Mouse (Mus musculus) limb, embryonic 10.5 days (tissue): ENCODE data around the gene Lipm. TPM values are rescaled to one million over a fixed set of nuclear protein-coding genes. Genes with fewer than 3 reads are reported as not detected.

ENCODE experiments used
- DNase-seq: peaks from one replicate; pipeline ENCODE4 v3.0.0-alpha.2; 2017; ENCODE audit warnings: low spot score
- H3K27ac ChIP-seq: fragments of 300-500 bp; sonication (generic); 2 replicates; pipeline ENCODE4 v1.5.1; 2016; ENCODE audit warnings: mild to moderate bottlenecking
- H3K27me3 ChIP-seq: fragments of 300-500 bp; sonication (generic); 2 replicates; pipeline ENCODE4 v1.6.1; 2016; ENCODE audit warnings: low read depth, mild to moderate bottlenecking; ENCODE audit not compliant: poor library complexity, severe bottlenecking
- H3K36me3 ChIP-seq: fragments of 300-500 bp; sonication (generic); 2 replicates; pipeline ENCODE4 v1.6.1; 2016; ENCODE audit warnings: mild to moderate bottlenecking, moderate library complexity
- H3K4me1 ChIP-seq: fragments of 300-500 bp; sonication (generic); 2 replicates; pipeline ENCODE4 v1.6.1; 2016
- H3K4me3 ChIP-seq: fragments of 300-500 bp; sonication (generic); 2 replicates; pipeline ENCODE4 v1.5.1; 2016; ENCODE audit warnings: mild to moderate bottlenecking, moderate library complexity
- H3K9me3 ChIP-seq: fragments of 300-500 bp; sonication (generic); replicated peaks from 2 replicates; pipeline ENCODE4 v1.6.1; 2016; ENCODE audit warnings: mild to moderate bottlenecking
- WGBS: fragments of 180-500 bp; shearing (Covaris S2); methylation state at CpG from one replicate; pipeline ENCODE4 v1.1.7; 2016; 5-methylcytosine and 5-hydroxymethylcytosine counted together
- polyA plus RNA-seq: library from polyadenylated mRNA; unstranded; fragments of >200 nt; fragmentation: Nextera tagmentation; extraction: Ambion mirVana; gene quantifications from 2 replicates; pipeline ENCODE4 v1.2.1, GENCODE M21; 2016

Lipm gene
- polyA plus RNA-seq, 1 experiment from 2014 or later = not detected

DNA sequence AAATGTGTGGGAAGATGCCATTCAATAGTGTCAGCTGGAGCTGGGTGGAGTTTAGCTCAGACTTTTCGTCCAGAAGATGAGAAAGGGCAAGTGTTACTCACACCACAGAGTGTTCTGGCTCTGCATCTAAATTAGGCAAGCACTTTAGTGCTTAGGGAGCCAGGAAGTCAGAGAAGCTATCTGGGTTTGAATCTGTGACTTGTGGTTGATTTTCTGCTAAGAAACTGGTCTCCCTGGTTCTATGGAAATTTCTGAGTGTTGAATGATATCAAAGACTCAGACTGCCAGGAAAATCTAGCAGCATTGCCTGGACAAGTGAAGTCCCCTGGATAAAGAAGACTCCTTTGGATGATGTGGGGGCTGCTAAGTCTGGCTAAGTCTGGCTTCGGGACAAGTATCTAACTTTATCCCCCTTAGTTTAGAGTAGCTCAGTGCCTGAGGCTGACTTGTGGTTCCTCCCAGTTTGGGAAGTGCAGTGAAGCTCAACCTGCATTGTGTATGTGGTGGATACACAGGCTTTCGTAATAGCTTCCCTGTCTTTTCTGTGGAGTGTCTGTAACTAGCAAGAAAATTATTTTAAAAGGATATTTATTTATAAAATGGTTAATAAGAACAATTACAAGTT lies 19.5 kb downstream of the Lipm start:
- no peak for DNase-seq
- Histone ChIP-seq H3K27ac (no peak overlapping the region), H3K36me3 (no peaks in the 10 kb centered on the region), H3K27me3 (no peaks in the 10 kb centered on the region), H3K9me3 (no peaks in the 10 kb centered on the region), H3K4me3 (no peak overlapping the region), H3K4me1 (no peaks in the 10 kb centered on the region)
- 69% methylated on average over 3 of the region's 3 CpGs for WGBS

DNA sequence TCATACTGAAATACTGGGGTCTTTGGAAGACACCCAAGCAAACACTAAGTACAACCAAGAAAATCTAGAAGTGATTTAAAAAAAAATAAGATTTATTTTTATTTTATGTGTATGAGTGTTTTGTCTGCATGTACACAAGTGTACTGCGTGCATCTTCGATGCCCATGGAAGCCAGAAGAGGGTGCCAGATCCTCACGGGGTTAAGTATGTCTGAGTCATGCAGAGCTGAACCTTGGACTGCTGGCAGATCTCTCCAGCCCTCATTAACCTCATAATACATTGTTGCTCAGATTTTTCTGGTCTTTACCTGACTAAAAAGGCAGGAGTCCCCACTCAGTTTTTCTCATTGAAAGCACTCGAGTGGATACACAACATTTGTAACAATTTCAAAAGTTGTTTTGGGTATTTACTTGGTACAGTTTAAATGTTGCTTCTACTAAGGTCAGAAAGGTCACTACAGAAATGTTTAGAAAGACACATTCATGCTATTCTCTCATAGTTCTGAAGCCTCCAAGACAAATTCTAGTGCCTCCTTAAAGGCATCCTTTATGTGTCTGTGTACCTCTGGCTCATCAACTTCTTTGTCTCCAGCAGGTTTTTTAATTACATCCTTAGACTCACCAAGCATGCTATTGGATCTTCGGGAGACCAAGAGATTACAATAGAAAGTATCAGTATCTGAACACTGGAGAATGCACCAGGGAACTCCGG lies 38.1 kb downstream of the Lipm start:
- no peak for DNase-seq
- Histone ChIP-seq H3K4me1 (no peaks in the 10 kb centered on the region), H3K27me3 (no peaks in the 10 kb centered on the region), H3K36me3 (no peaks in the 10 kb centered on the region), H3K4me3 (no peak overlapping the region), H3K27ac (no peak overlapping the region), H3K9me3 (no peaks in the 10 kb centered on the region)
- WGBS = 94% methylated on average over 6 of the region's 6 CpGs

- WGBS = 84% methylated on average over 3 of the region's 3 CpGs
- DNase-seq = no peak
Measured at GRCm38 (mm10) chr19:34139431-34140046, 38.8 kb downstream of the Lipm start.

DNA sequence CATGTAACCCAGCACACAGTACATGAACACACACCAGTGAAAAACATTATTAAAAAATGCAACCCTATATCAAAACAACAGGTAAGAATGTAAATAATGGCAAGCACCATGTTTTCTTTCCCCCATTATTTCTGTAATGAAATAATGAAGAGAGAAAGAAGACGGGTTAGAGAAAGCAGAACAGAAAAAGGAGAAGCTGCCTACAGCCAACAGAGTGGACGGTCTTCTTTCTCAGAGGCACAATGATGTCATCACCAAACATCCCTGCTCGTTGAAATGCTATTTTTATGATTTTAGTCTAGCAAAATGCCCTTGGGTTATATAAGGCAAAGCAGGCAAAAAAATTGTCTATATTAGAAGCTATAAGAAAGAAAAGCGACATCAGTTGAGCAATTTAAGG lies 47.7 kb downstream of the Lipm start:
- Histone ChIP-seq H3K36me3 (no peaks in the 10 kb centered on the region), H3K4me3 (no peak overlapping the region), H3K9me3 (no peaks in the 10 kb centered on the region), H3K27me3 (no peaks in the 10 kb centered on the region), H3K4me1 (peaks cover 6% of the 10 kb centered on the region), H3K27ac (no peak overlapping the region)
- DNase-seq = no peak
- WGBS = 84% methylated on average over 4 of the region's 4 CpGs

More at GRCm38 (mm10) chr19:34139431-34140046, 38.8 kb downstream of the Lipm start:
- Histone ChIP-seq H3K27me3 (no peaks in the 10 kb centered on the region), H3K27ac (no peak overlapping the region), H3K4me1 (no peaks in the 10 kb centered on the region), H3K4me3 (no peak overlapping the region), H3K9me3 (no peaks in the 10 kb centered on the region), H3K36me3 (no peaks in the 10 kb centered on the region)

GRCm38 (mm10) chr19:34151909-34152308 lies 51.2 kb downstream of the Lipm start:
- H3K4me1 ChIP-seq = peaks cover 17% of the 10 kb centered on the region
- H3K27me3 ChIP-seq = no peaks in the 10 kb centered on the region
- no peak overlapping the region for H3K27ac ChIP-seq
- H3K9me3 ChIP-seq = no peaks in the 10 kb centered on the region
- DNase-seq = no peak
- no peak overlapping the region for H3K4me3 ChIP-seq
- 71% methylated on average over 1 of the region's 1 CpGs for WGBS
- H3K36me3 ChIP-seq = no peaks in the 10 kb centered on the region

DNA sequence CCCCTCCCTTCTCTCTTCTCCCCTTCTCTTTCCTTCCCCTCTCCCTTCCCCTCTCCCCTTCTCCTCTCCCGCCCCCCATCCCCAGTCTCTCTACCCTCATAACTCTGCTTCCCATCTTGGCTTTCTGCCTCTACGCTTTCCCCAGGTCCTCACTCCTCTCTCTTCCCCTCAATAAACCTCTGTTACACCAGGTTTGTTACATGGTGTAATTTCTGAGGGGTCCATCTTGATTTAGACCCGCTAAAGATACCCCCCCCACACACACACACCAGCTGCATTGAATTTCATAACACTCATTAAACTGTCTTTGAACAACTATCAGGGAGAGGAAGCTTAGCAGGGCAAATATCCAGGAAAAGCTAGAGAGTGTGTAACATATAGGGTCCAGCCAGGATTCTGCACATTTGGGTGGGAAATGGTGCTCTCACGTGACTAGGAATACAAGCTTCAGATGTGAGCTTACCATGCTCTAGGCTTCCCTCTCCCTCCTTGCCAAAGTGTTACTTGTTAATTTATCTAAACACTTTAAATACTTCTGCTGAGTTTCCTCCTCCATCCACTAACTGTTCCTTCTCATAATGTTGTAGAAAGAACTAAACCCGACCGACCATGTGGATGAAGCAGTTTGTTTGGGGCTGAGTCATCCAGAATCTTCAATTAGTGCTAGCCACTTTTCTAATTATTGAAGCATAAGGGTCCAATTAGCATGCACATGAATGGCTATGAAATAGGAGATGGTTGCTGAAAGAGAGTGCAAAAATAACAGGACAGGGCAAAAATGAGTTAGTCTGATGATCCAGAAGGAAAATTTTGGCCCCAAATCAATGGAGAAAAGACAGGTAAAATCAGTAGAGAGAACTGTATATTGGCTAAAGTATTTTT lies 52.8 kb downstream of the Lipm start:
- Histone ChIP-seq H3K4me1 (peaks cover 17% of the 10 kb centered on the region), H3K36me3 (no peaks in the 10 kb centered on the region), H3K4me3 (no peak overlapping the region), H3K9me3 (no peaks in the 10 kb centered on the region), H3K27me3 (no peaks in the 10 kb centered on the region), H3K27ac (no peak overlapping the region)
- DNase-seq = no peak
- 59% methylated on average over 6 of the region's 6 CpGs for WGBS

DNA sequence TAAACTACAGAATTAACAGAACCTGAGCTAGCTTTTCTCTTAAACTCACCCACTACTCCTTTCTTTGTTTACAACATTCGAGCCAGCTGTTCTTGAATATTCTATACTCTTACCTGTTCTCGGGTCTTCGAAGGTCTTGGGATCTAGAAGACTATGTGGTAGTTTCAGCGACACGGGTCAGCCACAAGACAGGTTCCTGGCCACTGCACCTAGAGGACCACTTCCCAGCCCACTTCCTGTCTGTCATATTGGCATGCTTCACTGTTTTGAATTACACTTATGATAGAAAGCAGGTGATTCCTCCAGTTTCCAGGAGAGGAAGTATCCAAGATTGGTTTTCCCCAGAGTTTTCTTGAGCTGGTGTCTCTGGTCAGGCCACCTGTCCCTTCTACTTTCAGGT lies 62.0 kb downstream of the Lipm start:
- Histone ChIP-seq H3K4me1 (peaks cover 6% of the 10 kb centered on the region), H3K27ac (no peak overlapping the region), H3K9me3 (no peaks in the 10 kb centered on the region), H3K4me3 (no peak overlapping the region), H3K27me3 (no peaks in the 10 kb centered on the region), H3K36me3 (no peaks in the 10 kb centered on the region)
- DNase-seq = no peak
- 91% methylated on average over 5 of the region's 5 CpGs for WGBS

DNA sequence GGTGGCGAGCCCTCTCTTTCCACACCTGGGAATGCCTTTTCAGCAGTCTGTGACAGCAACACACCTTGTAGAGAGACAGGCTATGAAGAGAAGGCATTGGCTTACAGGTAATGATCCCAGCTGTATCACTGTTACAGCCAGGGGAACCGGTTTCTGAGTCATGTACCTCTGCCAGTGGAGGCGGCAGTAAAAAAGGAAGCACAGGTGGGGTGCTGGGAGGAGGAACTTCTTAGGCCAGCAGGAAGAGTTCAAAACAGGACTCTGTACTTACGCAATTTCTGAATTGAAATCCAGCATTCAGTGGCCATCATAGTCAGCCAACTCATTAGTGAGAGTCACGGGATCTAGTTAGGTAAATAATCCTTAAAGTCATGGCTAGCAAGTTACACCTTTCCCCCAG lies 65.2 kb downstream of the Lipm start, which contains the start of gene Ankrd22:
TSS of gene Ankrd22 (minus strand) at position 163 of the 400 bp plus-strand sequence.
- Histone ChIP-seq H3K27me3 (no peaks in the 10 kb centered on the region), H3K36me3 (no peaks in the 10 kb centered on the region), H3K4me3 (no peak within 1 kb of the TSS), H3K9me3 (no peaks in the 10 kb centered on the region), H3K4me1 (peaks cover 13% of the 10 kb centered on the region), H3K27ac (no peak within 1 kb of the TSS)
- 77% methylated on average over 5 of the region's 5 CpGs for WGBS
- DNase-seq = no peak

DNA sequence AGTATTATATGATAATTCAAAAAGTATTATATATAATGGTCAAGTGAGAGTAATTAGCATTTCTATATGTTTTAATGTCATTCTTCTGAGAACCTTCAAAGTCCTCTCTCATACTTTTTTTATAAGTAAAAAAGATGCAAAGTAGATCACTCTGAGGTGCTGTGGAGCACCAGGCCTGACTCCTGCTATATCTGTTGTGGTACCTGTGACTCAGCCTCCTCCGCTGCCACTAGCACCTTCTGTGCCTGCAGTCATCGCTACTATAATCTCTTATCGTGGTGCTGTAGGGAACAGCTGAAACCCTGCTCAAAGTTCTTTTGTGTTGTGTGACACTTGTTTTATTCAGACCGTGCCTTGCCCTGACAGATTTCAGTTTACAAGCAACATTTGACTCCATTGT lies 65.7 kb downstream of the Lipm start:
- no peak overlapping the region for H3K27ac ChIP-seq
- H3K36me3 ChIP-seq = no peaks in the 10 kb centered on the region
- peaks cover 10% of the 10 kb centered on the region for H3K4me1 ChIP-seq
- no peak for DNase-seq
- no peaks in the 10 kb centered on the region for H3K9me3 ChIP-seq
- H3K27me3 ChIP-seq = no peaks in the 10 kb centered on the region
- no peak overlapping the region for H3K4me3 ChIP-seq
- WGBS = 89% methylated on average over 4 of the region's 4 CpGs

DNA sequence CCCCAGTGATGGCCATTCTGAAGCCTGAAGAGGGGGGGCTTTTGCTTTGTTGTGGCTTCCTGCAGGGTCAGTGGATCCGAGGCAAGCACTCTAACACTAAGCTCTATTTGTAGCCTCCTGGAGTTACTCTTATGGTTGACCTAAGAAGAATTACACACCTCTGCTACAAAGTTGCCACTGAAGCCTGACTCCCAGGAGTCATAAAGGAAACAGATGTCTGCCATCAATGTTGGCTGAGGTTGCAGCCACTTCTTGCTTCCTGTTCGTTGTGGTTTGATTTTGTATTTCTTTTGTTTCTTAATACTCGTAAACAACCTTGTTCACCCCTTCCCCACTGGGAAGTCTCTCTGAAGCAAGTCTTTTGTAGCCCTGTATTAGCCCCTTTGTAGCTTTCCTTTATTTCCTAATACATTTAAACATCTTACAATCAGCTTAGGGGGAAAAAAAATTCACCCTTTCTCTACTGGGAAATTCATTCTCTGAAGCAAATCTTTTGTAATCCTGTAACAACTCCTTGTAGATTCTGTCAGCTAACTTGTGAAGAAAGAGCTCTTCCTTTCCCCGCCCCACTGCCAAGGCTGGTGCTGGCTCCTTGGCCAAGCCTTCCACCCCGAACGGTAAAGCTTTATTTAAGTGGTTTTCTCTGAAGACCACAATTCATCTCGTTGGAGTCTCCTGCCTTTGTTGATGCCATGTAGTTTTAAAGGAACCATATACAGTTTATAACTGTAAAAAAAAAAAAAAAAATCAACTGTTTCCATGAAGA lies 67.3 kb downstream of the Lipm start:
- H3K27me3 ChIP-seq = no peaks in the 10 kb centered on the region
- H3K27ac ChIP-seq = peak overlapping the region; percentile 58; the same call in 1 of the 2 replicates
- 57% methylated on average over 7 of the region's 7 CpGs for WGBS
- DNase-seq = no peak
- H3K9me3 ChIP-seq = no peaks in the 10 kb centered on the region
- no peak overlapping the region for H3K4me3 ChIP-seq
- H3K4me1 ChIP-seq = peaks cover 8% of the 10 kb centered on the region
- H3K36me3 ChIP-seq = no peaks in the 10 kb centered on the region

DNA sequence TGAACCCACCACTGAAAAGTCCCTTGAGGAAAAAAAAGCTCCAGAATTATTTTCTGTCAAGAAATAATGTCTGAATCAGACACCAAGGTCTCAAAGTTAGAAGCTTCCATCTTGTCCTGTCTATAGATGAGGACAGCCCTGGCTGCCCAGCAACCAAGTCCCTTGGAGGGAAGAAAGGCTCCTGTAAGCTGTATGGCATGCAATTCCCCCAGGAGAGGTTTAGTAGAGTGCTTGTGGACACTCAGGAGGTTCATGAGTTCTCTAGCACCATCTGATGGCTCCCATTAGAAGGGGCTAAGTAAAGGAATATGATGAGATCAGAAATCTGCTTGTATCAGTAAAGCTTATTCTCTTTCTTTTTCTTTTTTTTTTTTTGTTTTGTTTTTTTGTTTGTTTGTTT lies 68.4 kb downstream of the Lipm start:
- no peak for DNase-seq
- Histone ChIP-seq H3K27me3 (no peaks in the 10 kb centered on the region), H3K4me1 (peaks cover 11% of the 10 kb centered on the region), H3K27ac (no peak overlapping the region), H3K9me3 (no peaks in the 10 kb centered on the region), H3K4me3 (no peak overlapping the region), H3K36me3 (no peaks in the 10 kb centered on the region)

DNA sequence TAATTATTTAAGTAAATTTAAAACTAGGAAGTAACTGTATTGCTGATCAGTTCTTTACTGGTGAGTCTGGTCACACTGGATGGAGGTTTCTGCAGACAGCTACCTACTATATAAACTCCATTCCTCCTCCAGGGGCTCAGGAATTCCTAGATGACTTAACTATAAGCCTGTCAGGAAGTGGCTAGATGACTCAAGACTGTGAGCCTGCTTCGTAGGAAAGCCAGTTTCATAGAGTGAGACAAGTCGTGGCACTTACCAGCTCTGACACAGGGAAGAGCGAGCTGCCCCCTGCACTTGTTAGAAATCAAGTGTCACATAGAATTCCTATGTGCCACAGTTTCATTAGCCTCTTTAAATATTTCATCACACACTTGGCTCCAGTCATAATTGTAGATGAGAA lies 70.4 kb downstream of the Lipm start:
- H3K27me3 ChIP-seq = no peaks in the 10 kb centered on the region
- 70% methylated on average over 3 of the region's 3 CpGs for WGBS

More for the DNA sequence above, 70.4 kb downstream of the Lipm start:
- Histone ChIP-seq H3K4me1 (peaks cover 16% of the 10 kb centered on the region), H3K36me3 (no peaks in the 10 kb centered on the region), H3K27ac (no peak overlapping the region), H3K4me3 (no peak overlapping the region), H3K9me3 (no peaks in the 10 kb centered on the region)
- no peak for DNase-seq
